Comparison of ENCODE assay signal across 22 mouse cellular contexts in genomic region chr6:62205013-62205412, GRCm38 (mm10).
A peak's percentile ranks its signal among the peaks of the same experiment; 100 is the strongest.
DNase-seq lines count a peak whose midpoint lies in the region; ATAC-seq and TF ChIP-seq lines count a peak whose summit lies in the region.
"Had no signal": no experiment of that assay in that cellular context is flagged by ENCODE, and none has a peak within 500 bp of the region (broad histone marks: within the 10 kb centered on the region; RNA-seq: fewer than 3 reads in every experiment).

No protein-coding gene starts in this region.

- H3K9me3 ChIP-seq in forebrain, postnatal 0 days (ENCODE audit: low read length) = no peaks in the 10 kb centered on the region
- no peaks in the 10 kb centered on the region for H3K9me3 ChIP-seq in forebrain, embryonic 14.5 days (replicated peaks; ENCODE audit: control insufficient read depth, low read length)
- no peaks in the 10 kb centered on the region for H3K9me3 ChIP-seq in midbrain, embryonic 16.5 days (replicated peaks; ENCODE audit: control insufficient read depth, low read length, poor library complexity, severe bottlenecking)
- H3K9me3 ChIP-seq in midbrain, embryonic 15.5 days = no peaks in the 10 kb centered on the region
- H3K9me3 ChIP-seq: forebrain, embryonic 10.5 days; liver, embryonic 12.5 days; midbrain, embryonic 12.5 days had no signal

- no peak for TF ChIP-seq CTCF in forebrain, postnatal 0 days (IDR thresholded peaks at IDR 0.05; ENCODE audit: low read depth)

- no peak overlapping the region for H3K27ac ChIP-seq in forebrain, postnatal 0 days (ENCODE audit: low read depth, low read length)
- no peak overlapping the region for H3K27ac ChIP-seq in forebrain, embryonic 14.5 days (ENCODE audit: low read depth, low read length)
- H3K27ac ChIP-seq in midbrain, embryonic 16.5 days (ENCODE audit: low read length) = no peak overlapping the region
- no peak overlapping the region for H3K27ac ChIP-seq in midbrain, embryonic 15.5 days
- H3K27ac ChIP-seq: forebrain, embryonic 10.5 days; heart, adult 2 months; liver, embryonic 12.5 days; midbrain, embryonic 12.5 days had no signal

- no peak overlapping the region for H3K9ac ChIP-seq in forebrain, postnatal 0 days
- no peak overlapping the region for H3K9ac ChIP-seq in forebrain, embryonic 14.5 days (ENCODE audit: low read length)
- H3K9ac ChIP-seq in midbrain, embryonic 16.5 days (ENCODE audit: low read depth, low read length) = no peak overlapping the region
- no peak overlapping the region for H3K9ac ChIP-seq in midbrain, embryonic 15.5 days
- H3K9ac ChIP-seq: liver, embryonic 12.5 days; lung, embryonic 14.5 days; midbrain, embryonic 12.5 days had no signal

- H3K27me3 ChIP-seq in forebrain, postnatal 0 days (ENCODE audit: insufficient read depth, low read length) = no peaks in the 10 kb centered on the region
- H3K27me3 ChIP-seq in forebrain, embryonic 14.5 days (replicated peaks; ENCODE audit: control insufficient read depth, insufficient read depth, low read length) = no peaks in the 10 kb centered on the region
- H3K27me3 ChIP-seq in midbrain, embryonic 16.5 days (ENCODE audit: control insufficient read depth, insufficient read depth, low read depth, low read length) = no peaks in the 10 kb centered on the region
- H3K27me3 ChIP-seq in midbrain, embryonic 15.5 days (replicated peaks) = no peaks in the 10 kb centered on the region
- H3K27me3 ChIP-seq: liver, embryonic 12.5 days; midbrain, embryonic 12.5 days had no signal

- no peak overlapping the region for H3K4me3 ChIP-seq in forebrain, postnatal 0 days (ENCODE audit: low read depth, low read length)
- H3K4me3 ChIP-seq in forebrain, embryonic 14.5 days (ENCODE audit: low read depth, low read length) = no peak overlapping the region
- no peak overlapping the region for H3K4me3 ChIP-seq in midbrain, embryonic 16.5 days (ENCODE audit: low read depth, low read length)
- H3K4me3 ChIP-seq in midbrain, embryonic 15.5 days = no peak overlapping the region
- H3K4me3 ChIP-seq: forebrain, embryonic 10.5 days; heart, adult 2 months; liver, embryonic 12.5 days; midbrain, embryonic 12.5 days had no signal

- H3K4me2 ChIP-seq in forebrain, postnatal 0 days (ENCODE audit: low read depth) = no peak overlapping the region
- H3K4me2 ChIP-seq in forebrain, embryonic 14.5 days (ENCODE audit: low read length) = no peak overlapping the region
- H3K4me2 ChIP-seq in midbrain, embryonic 16.5 days (ENCODE audit: low read length) = no peak overlapping the region
- H3K4me2 ChIP-seq in midbrain, embryonic 15.5 days = no peak overlapping the region
- H3K4me2 ChIP-seq: liver, embryonic 12.5 days; lung, embryonic 14.5 days; midbrain, embryonic 12.5 days had no signal

- peak; percentile 4 for DNase-seq in forebrain, postnatal 0 days
- DNase-seq in forebrain, embryonic 14.5 days (ENCODE audit: low spot score) = no peak
- DNase-seq in cerebellum, adult 18-20 months = peak; percentile 59 to 68
- DNase-seq in cerebellum, postnatal 25 days = peak; percentile 75 to 81
- DNase-seq in thymus, postnatal 10 days (ENCODE audit: low spot score in 2 of 2) = no peak
- DNase-seq in gastrocnemius, postnatal 10 days = no peak
- DNase-seq: adrenal gland, postnatal 25 days; gastrocnemius, postnatal 25 days; heart, adult 2 months; heart, postnatal 36 days; kidney, postnatal 36 days; layer of hippocampus, adult 9-11 months; lung, embryonic 14.5 days; lung, postnatal 36 days; thymus, postnatal 14 days had no signal

- no peaks in the 10 kb centered on the region for H3K36me3 ChIP-seq in forebrain, postnatal 0 days (ENCODE audit: insufficient read depth)
- no peaks in the 10 kb centered on the region for H3K36me3 ChIP-seq in forebrain, embryonic 14.5 days (ENCODE audit: control insufficient read depth, insufficient read depth, low read length)
- no peaks in the 10 kb centered on the region for H3K36me3 ChIP-seq in midbrain, embryonic 16.5 days (ENCODE audit: control insufficient read depth, insufficient read depth, low read length)
- H3K36me3 ChIP-seq in midbrain, embryonic 15.5 days (replicated peaks) = no peaks in the 10 kb centered on the region
- H3K36me3 ChIP-seq: forebrain, embryonic 10.5 days; G1E; liver, embryonic 12.5 days; midbrain, embryonic 12.5 days had no signal

- ATAC-seq in forebrain, postnatal 0 days = no peak
- no peak for ATAC-seq in forebrain, embryonic 14.5 days
- ATAC-seq in midbrain, embryonic 16.5 days = 0 out of 2 replicates have a peak, but pooled peaks have one; percentile 8
- ATAC-seq in midbrain, embryonic 15.5 days (replicated peaks) = no peak
- ATAC-seq: inflammation-experienced regulatory T-cells, adult 6 months; liver, embryonic 12.5 days had no signal

- no peaks in the 10 kb centered on the region for H3K4me1 ChIP-seq in forebrain, postnatal 0 days (ENCODE audit: insufficient read depth)
- no peaks in the 10 kb centered on the region for H3K4me1 ChIP-seq in forebrain, embryonic 14.5 days (ENCODE audit: control insufficient read depth, insufficient read depth, low read length)
- no peaks in the 10 kb centered on the region for H3K4me1 ChIP-seq in midbrain, embryonic 16.5 days (ENCODE audit: control insufficient read depth, insufficient read depth, low read length)
- H3K4me1 ChIP-seq in midbrain, embryonic 15.5 days = no peaks in the 10 kb centered on the region
- H3K4me1 ChIP-seq: forebrain, embryonic 10.5 days; liver, embryonic 12.5 days; midbrain, embryonic 12.5 days had no signal

- 39% methylated on average over 2 of the region's 2 CpGs for WGBS in forebrain, postnatal 0 days
- 36% methylated on average over 2 of the region's 2 CpGs for WGBS in forebrain, embryonic 14.5 days
- WGBS in midbrain, embryonic 16.5 days = 33% methylated on average over 2 of the region's 2 CpGs
- WGBS in midbrain, embryonic 15.5 days = 31% methylated on average over 2 of the region's 2 CpGs

Comparison
In these comparisons a context has a peak if more than half of its experiments do, and no peak if none do; other contexts are left out.
1. DNase-seq: peak in forebrain, postnatal 0 days (single experiment), cerebellum, adult 18-20 months (2 of 2) and cerebellum, postnatal 25 days (2 of 2); none in forebrain, embryonic 14.5 days (single experiment), thymus, postnatal 10 days (0 of 2) and gastrocnemius, postnatal 10 days (single experiment).